Mouse (Mus musculus) neural tube, postnatal 0 days (tissue): Measurements from ENCODE around the gene Aspscr1. TPM values are rescaled to one million over a fixed set of nuclear protein-coding genes. Genes with fewer than 3 reads are reported as not detected.

ENCODE experiments used
- microRNA-seq: library from miRNA; unstranded; fragments of <30 nt; microRNA quantifications from one replicate; pipeline ENCODE4, GENCODE M21; 2016
- polyA plus RNA-seq: library from polyadenylated mRNA; unstranded; fragments of >200 nt; fragmentation: Nextera tagmentation; extraction: Ambion mirVana; gene quantifications from 2 replicates; pipeline ENCODE4 v1.2.1, GENCODE M21; 2015

The Aspscr1 gene
- 134 and 150 TPM in 2 replicates for polyA plus RNA-seq

GRCm38 (mm10) chr11:120672687-120673593, at the start of gene Aspscr1:
Gene Aspscr1 (plus strand): TSS chr11:120672973.

DNA sequence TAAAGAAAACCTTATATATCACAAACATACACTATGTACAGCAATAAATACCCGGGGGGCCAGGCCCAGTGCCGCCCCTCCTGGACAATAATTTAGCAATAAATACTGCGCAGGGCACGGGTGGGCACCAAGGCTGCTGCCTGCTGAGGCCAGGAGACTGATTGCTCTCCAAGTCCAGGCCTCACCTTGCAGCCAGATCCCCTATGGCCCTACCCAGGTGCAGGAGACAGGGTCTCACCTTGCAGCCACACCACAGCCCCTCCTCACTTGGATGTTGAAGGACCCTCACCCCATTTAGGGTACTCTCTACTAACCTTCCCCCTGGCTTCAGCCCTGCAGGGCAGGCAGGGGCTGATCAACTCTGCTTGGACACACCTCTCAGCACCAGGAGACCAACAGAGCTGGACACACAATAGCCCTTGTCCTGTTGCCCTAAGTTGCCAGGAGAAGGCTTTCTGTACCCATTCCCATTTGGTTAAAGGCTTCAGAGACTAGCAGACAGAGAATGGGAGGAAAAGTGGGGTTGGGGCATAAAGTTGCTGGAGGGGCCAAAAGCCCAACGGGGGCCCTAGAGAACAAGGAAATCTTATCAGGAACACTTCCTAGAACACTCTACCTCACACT, 47.5 kb upstream of the Aspscr1 start, which contains the start of gene Sirt7:
TSS of gene Sirt7 (minus strand) at position 89 of the 624 bp plus-strand sequence.

GRCm38 (mm10) chr11:120633520-120634343, 39.0 kb upstream of the Aspscr1 start, which contains the start of gene Mafg:
Gene Mafg (minus strand): TSS chr11:120633600.

GRCm38 (mm10) chr11:120643601-120643987, 29.2 kb upstream of the Aspscr1 start, which contains the start of gene Pycr1:
Gene Pycr1 (minus strand): TSS chr11:120643769.

DNA sequence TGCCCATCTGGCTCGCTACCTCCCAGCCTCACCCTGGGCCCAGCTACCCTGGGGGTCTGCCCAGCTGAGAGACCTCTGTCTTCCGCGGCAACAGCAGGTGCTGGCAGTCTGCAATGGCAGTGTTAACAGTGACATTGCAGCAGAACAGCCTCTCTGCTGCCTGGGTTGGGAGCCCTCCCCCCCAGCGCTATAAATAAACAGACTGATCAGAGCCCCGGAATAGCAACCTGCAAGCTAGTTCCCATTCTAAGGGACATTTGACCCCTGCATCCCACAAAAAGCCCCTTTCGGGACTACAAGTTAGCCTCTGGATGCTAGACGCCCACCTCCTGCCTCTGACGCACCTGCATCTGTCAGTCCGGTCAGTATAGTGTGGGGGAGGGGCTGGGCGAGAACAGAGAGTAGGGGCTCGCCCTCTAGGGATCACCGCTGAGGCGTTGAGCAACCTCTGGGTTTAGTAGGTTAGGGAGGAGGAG, 24.7 kb upstream of the Aspscr1 start, which contains the start of gene Myadml2:
TSS of gene Myadml2 (minus strand) at position 158 of the 476 bp plus-strand sequence.

GRCm38 (mm10) chr11:120661076-120661460, 11.7 kb upstream of the Aspscr1 start, which contains the start of gene Notum:
Gene Notum (minus strand): TSS chr11:120661175.

GRCm38 (mm10) chr11:120713580-120714518, 41.1 kb downstream of the Aspscr1 start, which contains the start of the genes Cenpx and Lrrc45:
Gene Cenpx (minus strand): TSS chr11:120713738.
Gene Lrrc45 (plus strand): TSS chr11:120713925.

DNA sequence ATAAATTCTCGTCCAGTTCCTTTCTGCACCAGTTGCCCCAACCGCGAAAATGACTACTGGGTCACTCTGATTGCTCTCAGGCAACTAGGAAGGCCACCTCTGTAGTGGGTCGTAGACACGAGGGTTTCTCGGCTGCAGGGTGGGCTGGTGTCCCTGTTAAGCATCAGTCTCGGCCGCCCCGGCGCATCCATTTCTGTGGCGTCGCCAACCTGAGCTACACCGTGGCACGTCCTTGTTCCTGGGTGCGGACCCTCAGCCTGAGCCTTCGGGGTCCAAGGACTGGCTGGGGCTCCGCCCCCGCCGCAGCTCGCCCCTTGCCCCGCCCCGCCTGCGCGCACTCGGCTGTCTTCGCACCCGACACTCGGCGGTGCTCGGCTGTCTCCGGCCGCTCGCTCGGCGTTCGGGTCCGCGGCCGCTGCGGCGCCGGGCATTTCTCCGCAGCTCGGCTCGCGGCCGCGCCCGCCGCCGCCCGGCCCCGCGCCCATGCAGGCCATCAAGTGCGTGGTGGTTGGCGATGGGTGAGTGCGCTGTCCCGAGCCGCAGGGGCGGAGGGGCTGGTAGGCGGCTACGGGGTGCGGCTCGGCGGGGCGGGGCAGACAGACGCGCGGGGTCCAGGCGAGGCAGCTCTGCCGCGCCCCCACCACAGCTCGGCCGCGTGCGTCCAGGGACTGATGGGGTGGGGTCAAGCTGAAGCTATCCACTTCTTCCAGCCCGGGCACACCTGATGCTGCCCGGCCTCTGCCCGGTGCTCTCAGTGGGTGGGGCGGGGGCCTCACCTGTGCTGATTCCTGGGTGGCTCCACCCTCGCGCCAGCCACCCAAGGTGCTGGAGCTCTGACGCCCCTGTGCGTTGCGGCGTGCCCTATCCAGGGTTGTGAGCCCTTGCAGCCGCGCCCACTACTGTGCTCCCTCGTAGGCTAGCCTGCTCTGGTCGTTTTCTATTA, 48.6 kb downstream of the Aspscr1 start, which contains the start of gene Rac3:
TSS of gene Rac3 (plus strand) at position 347 of the 943 bp plus-strand sequence.

DNA sequence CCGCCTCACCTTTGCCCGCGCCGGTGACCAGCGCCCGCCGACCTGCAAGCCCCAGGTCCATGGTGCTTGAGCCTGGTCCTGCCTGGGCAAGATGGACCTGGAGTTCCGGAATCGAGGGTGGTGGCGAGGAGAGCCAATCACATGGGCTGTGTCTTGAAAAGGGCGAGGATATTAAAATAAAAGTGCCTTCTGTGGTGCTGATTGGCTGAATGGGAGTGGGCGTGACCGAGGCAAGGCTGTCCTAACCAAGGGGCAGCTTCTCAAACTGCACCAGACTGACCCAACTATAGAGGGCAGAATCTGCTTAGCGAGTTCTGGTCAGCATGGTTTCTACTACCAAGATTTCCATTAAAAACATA, 54.4 kb downstream of the Aspscr1 start, which contains the start of gene Dcxr:
TSS of gene Dcxr (minus strand) at position 113 of the 359 bp plus-strand sequence.

GRCm38 (mm10) chr11:120731858-120732680, 59.3 kb downstream of the Aspscr1 start, which contains the start of gene Cbr2:
Gene Cbr2 (minus strand): TSS chr11:120732114.

Small RNA genes lying within 50 kb of the gene (microRNA-seq; reads per million reads assigned to microRNA genes)
- 1.2 reads per million for gene Mir6936

Other genes starting within 250 kb of the Aspscr1 start
- 25.7 and 27.7 TPM in 2 replicates for gene Nploc4, start 235.3 kb upstream of the Aspscr1 start, polyA plus RNA-seq
- gene Tspan10, start 230.3 kb upstream of the Aspscr1 start, polyA plus RNA-seq = not detected in 2 replicates
- gene Pde6g, start 219.5 kb upstream of the Aspscr1 start, polyA plus RNA-seq = 0.15 TPM in 1 of 2 replicates, not detected in the other
- gene Oxld1, start 214.9 kb upstream of the Aspscr1 start, polyA plus RNA-seq = 15.1 and 15.8 TPM in 2 replicates
- gene Ccdc137, start 214.9 kb upstream of the Aspscr1 start, polyA plus RNA-seq = 16.5 and 23.4 TPM in 2 replicates
- gene Arl16, start 205.4 kb upstream of the Aspscr1 start, polyA plus RNA-seq = 86.7 and 89.4 TPM in 2 replicates
- 156 and 163 TPM in 2 replicates for gene Mrpl12, start 188.4 kb upstream of the Aspscr1 start, polyA plus RNA-seq
- 29.1 and 32.5 TPM in 2 replicates for gene Slc25a10, start 181.1 kb upstream of the Aspscr1 start, polyA plus RNA-seq
- gene Gcgr, start 142.3 kb upstream of the Aspscr1 start, polyA plus RNA-seq = 0.29 and 0.30 TPM in 2 replicates
- gene Mcrip1, start 123.2 kb upstream of the Aspscr1 start, polyA plus RNA-seq = 238 and 259 TPM in 2 replicates
- gene Ppp1r27, start 121.8 kb upstream of the Aspscr1 start, polyA plus RNA-seq = not detected in 2 replicates
- 213 and 228 TPM in 2 replicates for gene P4hb, start 99.7 kb upstream of the Aspscr1 start, polyA plus RNA-seq
- 444 and 484 TPM in 2 replicates for gene Arhgdia, start 91.3 kb upstream of the Aspscr1 start, polyA plus RNA-seq
- 163 and 172 TPM in 2 replicates for gene Alyref, start 74.6 kb upstream of the Aspscr1 start, polyA plus RNA-seq
- gene Anapc11, start 74.6 kb upstream of the Aspscr1 start, polyA plus RNA-seq = 220 and 225 TPM in 2 replicates
- gene Npb, start 64.5 kb upstream of the Aspscr1 start, polyA plus RNA-seq = 1.8 and 3.2 TPM in 2 replicates
- 162 and 185 TPM in 2 replicates for gene Pcyt2, start 55.0 kb upstream of the Aspscr1 start, polyA plus RNA-seq
- 42.3 and 44.0 TPM in 2 replicates for gene Sirt7, start 47.7 kb upstream of the Aspscr1 start, polyA plus RNA-seq
- gene Mafg, start 39.4 kb upstream of the Aspscr1 start, polyA plus RNA-seq = 47.6 and 50.2 TPM in 2 replicates
- gene Pycr1, start 29.2 kb upstream of the Aspscr1 start, polyA plus RNA-seq = 8.8 and 9.5 TPM in 2 replicates
- gene Myadml2, start 24.8 kb upstream of the Aspscr1 start, polyA plus RNA-seq = 1.6 and 2.8 TPM in 2 replicates
- gene Notum, start 11.8 kb upstream of the Aspscr1 start, polyA plus RNA-seq = 13.9 and 15.4 TPM in 2 replicates
- gene Cenpx, start 40.8 kb downstream of the Aspscr1 start, polyA plus RNA-seq = 103 and 104 TPM in 2 replicates
- 45.3 and 62.8 TPM in 2 replicates for gene Lrrc45, start 41.0 kb downstream of the Aspscr1 start, polyA plus RNA-seq
- 617 and 689 TPM in 2 replicates for gene Rac3, start 48.5 kb downstream of the Aspscr1 start, polyA plus RNA-seq
- gene Dcxr, start 54.3 kb downstream of the Aspscr1 start, polyA plus RNA-seq = 25.0 and 27.0 TPM in 2 replicates
- 4.1 and 4.5 TPM in 2 replicates for gene Cbr2, start 59.1 kb downstream of the Aspscr1 start, polyA plus RNA-seq
- gene Hmga1b, start 89.8 kb downstream of the Aspscr1 start, polyA plus RNA-seq = 1.8 and 2.9 TPM in 2 replicates
- 98.9 and 123 TPM in 2 replicates for gene Rfng, start 111.2 kb downstream of the Aspscr1 start, polyA plus RNA-seq
- gene Gps1, start 111.3 kb downstream of the Aspscr1 start, polyA plus RNA-seq = 236 and 269 TPM in 2 replicates
- 34.8 and 41.7 TPM in 2 replicates for gene Dus1l, start 123.4 kb downstream of the Aspscr1 start, polyA plus RNA-seq
- 47.3 and 79.1 TPM in 2 replicates for gene Fasn, start 151.6 kb downstream of the Aspscr1 start, polyA plus RNA-seq